Comparison of ENCODE assay signal across 8 mouse cellular contexts in the genomic region with DNA sequence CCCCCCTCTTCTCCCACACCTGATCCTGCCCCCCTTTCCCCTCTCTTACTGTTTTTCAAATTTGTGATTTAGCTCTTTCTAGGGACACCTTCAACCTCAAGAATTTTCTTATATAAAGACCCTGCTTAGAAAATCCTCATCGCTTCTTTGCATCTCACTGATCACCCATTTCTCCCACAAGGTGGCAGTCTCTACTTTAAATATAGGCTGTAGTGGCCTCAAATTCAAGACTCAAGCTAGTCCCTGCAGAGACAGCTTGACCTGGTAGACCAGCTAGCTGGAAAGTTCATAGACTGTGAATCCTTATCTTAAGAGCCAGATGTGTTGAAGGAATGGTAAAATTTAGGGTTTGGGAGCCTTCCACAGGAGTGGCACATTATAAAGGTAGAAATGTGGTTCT. TPM values are rescaled to one million over a fixed set of nuclear protein-coding genes. Genes with fewer than 3 reads are reported as not detected.
DNase-seq lines count a peak whose midpoint lies in the region.

No protein-coding gene starts in this region.

- peak; percentile 10 for DNase-seq in gastrocnemius, adult 18-20 months (ENCODE audit: low spot score)
- no peak for DNase-seq in gastrocnemius, postnatal 36 days
- DNase-seq in right cerebral cortex, adult 2 months (ENCODE audit: low spot score in 2 of 2), result peak; percentile 60 to 63
- no peak for DNase-seq in right cerebral cortex, postnatal 25 days
- DNase-seq in brain, adult 2 months (ENCODE audit: low read depth, low spot score), result peak; percentile 55
- DNase-seq in kidney, postnatal 10 days, result peak; percentile 66
- peak; percentile 48 for DNase-seq in naive thymus-derived CD4-positive, alpha-beta T cell, adult 2 months (ENCODE audit: low read depth)
- no peak for DNase-seq in neural tube, embryonic 10.5 days (ENCODE audit: extremely low spot score, low spot score)

- intact Hi-C loops in gastrocnemius, postnatal 36 days (cut with DNase I), result loop anchor here (5.0 kb wide), 1 partner anchor 50 kb away; no protein-coding TSS in a partner anchor

RNA-seq across cellular contexts. Expression of a gene that starts 20.6 kb away (rescaled TPM):
- 1 to 10 TPM; 6.3 to 6.8 TPM for total RNA-seq in gastrocnemius, adult 18-20 months (2021)
- 1 to 10 TPM; 3.5 TPM for total RNA-seq in gastrocnemius, postnatal 36 days (2021)

RNA-seq across cellular contexts. Expression of a gene that starts 24.0 kb away (rescaled TPM):
- 1 to 10 TPM; 1.7 to 2.1 TPM for total RNA-seq in gastrocnemius, adult 18-20 months (2021)
- 1 to 10 TPM; 2.8 to 3.1 TPM for total RNA-seq in gastrocnemius, postnatal 36 days (2021)

Comparison
In these comparisons a context has a peak if more than half of its experiments do, and no peak if none do; other contexts are left out.
1. DNase-seq: peak in gastrocnemius, adult 18-20 months (single experiment), right cerebral cortex, adult 2 months (2 of 2), brain, adult 2 months (single experiment), kidney, postnatal 10 days (single experiment) and naive thymus-derived CD4-positive, alpha-beta T cell, adult 2 months (single experiment); none in gastrocnemius, postnatal 36 days (0 of 2), right cerebral cortex, postnatal 25 days (single experiment) and neural tube, embryonic 10.5 days (single experiment).